Mouse (Mus musculus) monocyte, adult 2 months (primary cell): ENCODE data around the gene Prr36.
A peak's percentile ranks its signal among the peaks of the same experiment; 100 is the strongest.

Source experiments
- DNase-seq, 2 experiments: peaks; one replicate each; pipeline ENCODE4 v3.0.0; 2022; ENCODE audit warnings: low spot score in 2 of 2, low read depth in 1 of 2

The Prr36 gene

GRCm38 (mm10) chr8:4239193-4239890 lies 22.1 kb upstream of the Prr36 start:
- DNase-seq: no peak

DNA sequence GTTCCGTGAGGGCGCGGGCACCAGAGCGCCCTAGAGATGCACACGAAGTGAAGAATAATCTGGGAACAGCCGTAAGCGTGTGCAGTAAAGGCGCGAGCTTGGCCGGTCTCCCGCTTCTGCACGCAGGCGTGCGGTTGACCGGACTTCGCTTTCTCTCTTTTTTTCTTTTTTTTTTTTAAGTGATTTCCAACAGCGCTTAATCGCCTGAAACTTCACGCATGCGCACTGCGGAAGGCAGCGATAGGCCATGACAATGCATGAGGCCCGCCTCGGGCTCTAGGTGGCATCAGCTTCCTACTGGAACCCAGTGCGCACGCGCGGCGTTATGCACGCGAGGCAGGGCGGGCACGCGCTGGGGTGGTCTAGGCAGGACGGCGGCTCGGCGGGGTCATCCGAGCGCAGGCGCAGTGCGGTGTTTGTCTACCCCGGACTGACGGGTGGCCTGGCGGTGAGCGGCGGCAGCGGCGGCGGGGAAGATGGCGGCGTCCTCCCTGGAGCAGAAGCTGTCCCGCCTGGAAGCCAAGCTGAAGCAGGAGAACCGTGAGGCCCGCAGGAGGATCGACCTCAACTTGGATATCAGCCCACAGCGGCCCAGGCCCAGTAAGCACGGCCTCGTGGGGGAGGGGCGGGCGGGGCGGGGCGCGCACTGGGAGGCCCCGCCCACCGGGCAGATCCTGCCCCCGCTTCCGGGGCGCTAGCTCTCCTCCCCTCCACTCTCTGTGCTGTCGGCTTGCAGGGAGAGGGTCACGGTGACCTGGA lies 21.4 kb upstream of the Prr36 start, which contains the start of the genes Map2k7 and Gm49320:
Map2k7 (plus strand) TSS at position 307 of the 759 bp plus-strand sequence.
Gm49320 (plus strand) TSS at position 432 of the 759 bp plus-strand sequence.
- DNase-seq: peak; percentile 96 to 98

GRCm38 (mm10) chr8:4237814-4238433 lies 20.7 kb upstream of the Prr36 start:
- no peak for DNase-seq

DNA sequence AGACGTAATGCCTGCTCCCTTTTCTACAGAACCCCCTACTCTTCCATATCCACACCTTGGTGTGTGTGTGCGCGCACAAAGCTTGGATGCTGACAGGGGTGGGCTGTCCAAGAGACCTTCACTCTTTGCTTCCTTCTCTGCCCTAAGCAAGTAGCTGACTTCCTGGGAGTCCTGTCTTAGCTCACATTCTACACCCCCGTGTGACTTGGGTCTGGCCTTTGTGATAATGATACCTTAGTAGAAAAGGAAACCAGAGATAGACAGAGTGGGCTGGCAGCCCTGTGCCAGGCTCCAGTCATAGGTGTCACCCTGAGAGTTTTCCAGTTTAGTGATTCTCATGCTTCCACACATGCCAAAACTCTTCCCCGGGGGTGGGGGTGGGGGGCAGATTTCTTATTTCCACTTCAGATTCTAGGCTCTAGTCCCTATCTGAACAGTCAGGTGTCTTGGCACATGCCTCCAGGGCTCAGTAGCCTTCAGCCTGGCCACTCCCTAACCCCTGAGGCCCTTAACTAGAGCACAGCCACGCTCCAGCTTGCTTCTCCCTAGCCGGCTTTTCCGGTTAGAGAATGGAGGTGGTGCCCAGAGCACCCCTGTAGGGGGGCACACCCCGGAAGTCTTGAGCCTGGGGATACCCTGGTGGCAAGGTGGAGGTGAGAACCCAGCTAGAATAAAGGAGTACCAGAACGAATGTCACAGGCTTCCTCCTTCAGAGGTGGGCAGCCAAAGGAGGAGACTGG lies 13.5 kb upstream of the Prr36 start:
- no peak for DNase-seq

- no peak for DNase-seq
These were observed 12.5 kb upstream of the Prr36 start for GRCm38 (mm10) chr8:4229784-4230183.

DNA sequence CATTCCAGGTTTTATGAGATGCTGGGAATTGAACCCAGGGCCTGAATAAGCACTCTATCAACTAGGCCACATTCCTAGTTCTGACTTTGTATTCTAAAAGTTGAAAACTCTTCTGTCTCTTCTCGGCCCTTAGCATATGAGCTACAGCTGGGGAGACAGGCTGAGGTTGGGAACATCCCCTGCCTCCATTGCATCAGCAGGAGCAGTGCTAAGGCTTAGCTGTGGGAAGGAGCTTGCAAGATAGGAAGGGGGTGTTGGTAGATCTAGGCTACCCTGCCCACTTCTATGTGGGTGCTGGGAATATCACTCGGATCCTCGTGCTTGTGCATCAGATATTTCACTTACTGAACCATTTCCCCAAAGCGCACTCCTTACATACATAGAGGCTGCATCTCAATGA lies 10.7 kb upstream of the Prr36 start:
- no peak for DNase-seq

- no peak for DNase-seq
These were observed 9.6 kb upstream of the Prr36 start, which contains the start of gene Lrrc8e for GRCm38 (mm10) chr8:4226739-4227347. Gene Lrrc8e (plus strand): TSS chr8:4226827.

DNA sequence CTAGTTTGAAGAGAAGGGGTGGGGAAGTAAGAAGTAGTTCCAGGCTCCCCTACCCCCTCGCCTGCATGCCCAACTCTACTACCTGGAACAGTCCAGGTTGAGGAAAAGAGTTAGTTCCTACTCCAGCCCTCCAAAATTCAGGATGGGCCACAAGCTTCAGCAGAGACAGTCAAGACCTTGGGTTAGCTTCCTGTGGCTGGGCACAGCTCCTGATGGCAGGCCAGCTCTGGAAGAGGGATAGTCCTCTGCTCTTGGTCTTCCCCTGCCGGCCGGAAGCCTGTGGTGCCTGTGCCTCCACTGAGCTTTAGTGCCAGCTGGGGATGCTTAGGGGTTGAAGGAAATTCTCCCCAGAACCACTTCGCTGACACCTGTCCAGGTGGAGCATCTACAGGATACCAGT lies 9.1 kb upstream of the Prr36 start:
- DNase-seq: no peak

- no peak for DNase-seq
These were observed 4.8 kb upstream of the Prr36 start for GRCm38 (mm10) chr8:4222059-4222458.

- no peak for DNase-seq
These were observed 2.4 kb upstream of the Prr36 start for GRCm38 (mm10) chr8:4219617-4220016.

- no peak for DNase-seq
These were observed 963 bp downstream of the Prr36 start for GRCm38 (mm10) chr8:4216296-4216695.

- peak; percentile 17 to 36 for DNase-seq
These were observed 3.0 kb downstream of the Prr36 start for GRCm38 (mm10) chr8:4214006-4214980.

DNA sequence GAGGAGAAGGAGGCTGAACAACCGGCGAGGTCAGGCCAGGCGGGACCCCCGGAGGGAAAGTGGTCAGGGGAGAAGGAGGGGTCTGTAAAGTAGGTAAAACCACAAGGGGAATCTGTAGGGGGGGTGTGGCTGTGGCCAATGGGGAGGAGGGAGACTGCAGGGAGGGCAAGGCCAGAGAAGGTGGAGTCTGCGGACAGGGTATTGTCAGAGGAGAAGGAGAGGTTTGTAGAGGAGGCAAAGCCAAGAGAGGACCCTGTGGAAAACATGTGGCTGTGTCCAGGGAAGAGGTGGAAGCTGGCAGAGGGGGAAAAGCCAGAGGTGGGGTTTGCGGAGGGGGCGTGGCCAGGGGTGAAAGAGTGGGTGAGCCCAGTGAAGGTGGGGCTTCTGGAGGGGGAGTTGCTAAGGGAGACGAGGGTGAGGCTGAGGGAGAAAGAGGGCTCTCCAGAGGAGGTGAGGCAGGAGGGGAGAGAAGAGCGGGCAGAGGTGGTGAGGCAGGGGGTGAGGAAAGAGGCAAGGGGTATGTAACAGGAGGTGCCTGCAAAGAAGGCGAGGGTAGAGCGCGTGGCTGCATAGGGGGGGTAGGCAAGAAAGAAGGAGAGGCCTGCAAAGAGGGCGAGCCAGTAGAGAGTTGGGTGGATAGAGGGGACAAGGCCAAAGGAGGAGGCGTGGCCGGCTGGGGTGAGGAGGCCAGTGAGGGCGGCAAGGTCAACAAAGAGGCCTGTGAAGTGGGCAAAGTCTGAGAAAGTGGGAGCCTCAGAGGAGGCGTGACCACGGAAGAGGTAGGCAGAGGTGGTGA lies 3.9 kb downstream of the Prr36 start:
- DNase-seq: no peak

GRCm38 (mm10) chr8:4212809-4213209 lies 4.5 kb downstream of the Prr36 start:
- no peak for DNase-seq

DNA sequence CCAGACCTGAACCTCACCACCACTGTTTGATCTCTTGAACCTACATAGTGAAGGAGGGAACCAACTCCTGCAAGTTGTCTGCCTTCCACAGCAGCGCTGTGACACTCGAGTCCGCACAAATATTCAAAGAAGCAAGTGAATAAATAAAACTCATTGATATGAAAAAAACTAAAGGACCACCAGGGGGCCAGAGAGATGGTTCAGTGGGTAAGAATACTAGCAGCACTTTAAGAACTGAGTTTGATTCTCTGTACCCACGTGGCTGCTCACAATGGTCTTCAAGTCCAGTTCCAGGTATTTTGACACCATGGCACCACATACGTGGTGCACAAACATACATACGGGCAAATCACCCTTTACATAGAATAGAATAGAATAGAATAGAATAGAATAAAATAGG lies 6.2 kb downstream of the Prr36 start:
- no peak for DNase-seq

DNA sequence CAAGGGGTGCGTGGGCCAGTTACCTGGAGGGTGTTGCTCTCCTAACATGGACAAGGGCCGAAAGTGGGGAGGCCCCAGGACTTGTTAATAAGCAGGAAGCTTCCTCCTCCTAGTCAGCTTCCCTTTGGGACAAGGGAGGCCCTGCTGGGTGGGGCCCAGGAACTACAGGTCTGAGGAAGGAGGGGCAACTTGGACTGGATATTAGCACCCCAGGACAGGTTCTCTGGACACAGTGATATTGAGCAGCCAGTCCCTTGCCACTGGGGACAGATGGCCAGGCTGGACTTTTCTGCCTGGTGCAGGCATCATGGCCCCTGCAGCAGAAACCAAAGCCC lies 10.3 kb downstream of the Prr36 start:
- DNase-seq: no peak

GRCm38 (mm10) chr8:4206182-4207015 lies 10.9 kb downstream of the Prr36 start:
- DNase-seq: no peak
